Mouse (Mus musculus): ENCODE measurements at regions not wholly inside any gene's neighbourhood (a gene's known extent, or its start where the extent isn't known, plus 50 kb on each side); places are given as distances from the start of the nearest gene placed in this dataset.

DNA sequence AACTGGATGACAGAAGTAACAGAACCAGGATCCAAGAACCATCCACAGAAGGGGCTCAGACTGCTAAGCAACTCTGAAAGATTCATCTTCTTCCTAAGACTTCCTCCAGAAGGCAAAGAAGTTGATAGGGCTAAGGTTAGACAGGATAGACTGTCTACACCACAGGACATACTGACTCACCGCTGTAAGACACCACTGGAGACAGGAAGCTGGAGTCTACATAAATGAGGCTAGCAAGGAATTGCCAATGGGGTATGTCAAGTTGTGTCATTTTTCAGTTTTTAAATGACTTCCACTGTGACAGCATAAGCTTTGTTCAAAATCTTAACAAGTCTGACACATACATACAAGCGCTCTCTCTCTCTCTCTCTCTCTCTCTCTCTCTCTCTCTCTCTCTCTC lies 645.4 kb upstream of the Gm10131 start:
- no peak overlapping the region for H3K9ac ChIP-seq
- 89% methylated on average over 2 of the region's 2 CpGs for WGBS
- no peaks in the 10 kb centered on the region for H3K9me3 ChIP-seq (replicated peaks)
- no peak overlapping the region for H3K4me3 ChIP-seq (replicated peaks)
- no peaks in the 10 kb centered on the region for H3K27me3 ChIP-seq
- no peaks in the 10 kb centered on the region for H3K36me3 ChIP-seq
- H3K4me2 ChIP-seq: no peak overlapping the region
- no peak for ATAC-seq (replicated peaks; ENCODE audit: low FRiP score)
- H3K4me1 ChIP-seq: peaks cover 4% of the 10 kb centered on the region; the same call in 1 of the 2 replicates
- H3K27ac ChIP-seq: no peak overlapping the region

DNA sequence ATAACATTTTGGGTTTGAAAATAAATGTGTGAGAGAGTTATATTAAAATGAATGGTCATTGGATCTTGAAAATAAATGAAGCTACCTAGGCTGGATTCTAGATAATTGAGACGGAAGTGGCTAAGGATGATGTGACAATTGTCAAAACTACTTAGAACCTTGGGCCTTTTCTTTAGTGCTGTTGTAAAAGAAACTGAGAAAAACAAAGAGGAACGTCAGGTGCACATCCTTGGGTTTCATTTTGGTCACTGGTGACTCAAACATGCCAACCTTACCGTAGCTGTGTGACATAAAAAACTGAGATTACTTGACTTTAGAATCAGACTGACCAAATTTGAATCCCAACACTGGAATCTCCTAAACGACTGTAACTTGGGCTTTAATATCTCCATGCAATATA lies 644.6 kb upstream of the Gm10131 start:
- Histone ChIP-seq H3K4me2 (no peak overlapping the region), H3K27ac (no peak overlapping the region), H3K4me3 (replicated peaks) (no peak overlapping the region), H3K4me1 (peaks cover 2% of the 10 kb centered on the region; the same call in 1 of the 2 replicates), H3K9me3 (replicated peaks) (no peaks in the 10 kb centered on the region), H3K27me3 (no peaks in the 10 kb centered on the region), H3K36me3 (no peaks in the 10 kb centered on the region), H3K9ac (no peak overlapping the region)
- no peak for ATAC-seq (replicated peaks; ENCODE audit: low FRiP score)
- WGBS: 87% methylated on average over 4 of the region's 4 CpGs

DNA sequence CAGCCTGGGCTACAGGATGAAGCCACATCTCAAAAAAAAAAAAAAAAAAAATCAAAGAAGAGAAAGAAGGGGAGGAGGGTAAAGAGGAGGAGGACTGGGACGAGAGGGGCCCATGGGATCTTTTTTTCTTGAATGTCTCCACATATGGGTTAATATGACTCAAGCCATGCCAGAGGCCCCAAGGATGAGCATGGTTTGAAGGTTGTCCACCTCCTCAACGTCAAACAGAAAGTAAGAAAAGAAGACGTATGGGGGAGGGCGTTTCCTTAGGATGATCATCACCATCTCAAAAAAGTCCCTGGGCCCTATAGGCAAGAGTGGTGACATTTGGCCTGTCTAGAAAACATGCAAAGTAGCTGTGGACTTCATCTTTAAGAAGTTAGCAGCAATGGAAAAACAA lies 643.9 kb upstream of the Gm10131 start:
- H3K4me2 ChIP-seq: no peak overlapping the region
- no peaks in the 10 kb centered on the region for H3K9me3 ChIP-seq (replicated peaks)
- 91% methylated on average over 4 of the region's 4 CpGs for WGBS
- no peak overlapping the region for H3K4me3 ChIP-seq (replicated peaks)
- no peaks in the 10 kb centered on the region for H3K27me3 ChIP-seq
- no peak for ATAC-seq (replicated peaks; ENCODE audit: low FRiP score)
- no peak overlapping the region for H3K27ac ChIP-seq
- H3K36me3 ChIP-seq: no peaks in the 10 kb centered on the region
- no peaks in the 10 kb centered on the region for H3K4me1 ChIP-seq
- H3K9ac ChIP-seq: no peak overlapping the region

DNA sequence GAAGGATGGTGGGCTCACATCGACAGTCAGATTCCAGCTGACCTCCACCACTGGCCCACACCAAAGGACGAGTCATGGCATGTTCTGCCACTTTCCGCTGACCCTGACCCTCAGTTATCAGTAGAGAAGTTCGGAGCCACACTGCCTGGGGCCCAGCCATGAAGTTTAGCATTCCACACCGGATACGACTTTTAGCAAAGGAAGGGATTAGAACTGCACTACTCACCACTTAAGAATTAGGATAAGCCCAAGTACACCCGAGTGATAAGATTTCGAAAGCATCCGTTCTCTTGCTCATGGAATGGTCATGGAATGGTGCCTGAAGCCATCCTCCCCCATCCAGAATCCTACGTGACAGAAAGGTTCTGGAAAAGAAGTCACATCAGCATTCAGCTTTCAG lies 641.5 kb upstream of the Gm10131 start:
- Histone ChIP-seq H3K4me2 (no peak overlapping the region), H3K9ac (no peak overlapping the region), H3K4me1 (no peaks in the 10 kb centered on the region), H3K4me3 (replicated peaks) (no peak overlapping the region), H3K27me3 (no peaks in the 10 kb centered on the region), H3K36me3 (no peaks in the 10 kb centered on the region), H3K9me3 (replicated peaks) (no peaks in the 10 kb centered on the region), H3K27ac (no peak overlapping the region)
- no peak for ATAC-seq (replicated peaks; ENCODE audit: low FRiP score)
- 73% methylated on average over 10 of the region's 10 CpGs for WGBS

DNA sequence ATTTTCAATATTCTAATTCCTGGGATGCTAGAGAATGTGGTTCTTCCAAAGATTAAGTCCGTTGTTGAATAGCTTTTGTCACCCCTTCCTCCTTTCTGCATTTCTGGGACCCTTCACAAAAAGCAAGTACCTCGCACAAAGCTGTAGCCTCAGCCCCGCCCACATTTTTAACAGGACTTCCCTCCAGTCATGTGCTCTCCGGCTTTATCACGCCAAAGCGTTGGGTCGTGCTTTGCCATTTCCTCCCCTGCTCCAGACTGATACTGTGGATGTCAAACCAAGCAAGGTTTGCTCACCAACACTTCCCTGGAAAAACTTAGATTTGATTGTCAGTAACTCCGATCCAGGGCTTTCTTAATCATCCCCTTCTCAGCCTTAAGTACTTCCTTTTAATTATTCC lies 637.0 kb upstream of the Gm10131 start:
- no peaks in the 10 kb centered on the region for H3K27me3 ChIP-seq
- no peak overlapping the region for H3K9ac ChIP-seq
- ATAC-seq (replicated peaks; ENCODE audit: low FRiP score): no peak
- H3K9me3 ChIP-seq (replicated peaks): no peaks in the 10 kb centered on the region
- no peak overlapping the region for H3K27ac ChIP-seq
- WGBS: 87% methylated on average over 8 of the region's 8 CpGs
- no peak overlapping the region for H3K4me2 ChIP-seq
- H3K36me3 ChIP-seq: no peaks in the 10 kb centered on the region
- H3K4me1 ChIP-seq: no peaks in the 10 kb centered on the region
- H3K4me3 ChIP-seq (replicated peaks): no peak overlapping the region

DNA sequence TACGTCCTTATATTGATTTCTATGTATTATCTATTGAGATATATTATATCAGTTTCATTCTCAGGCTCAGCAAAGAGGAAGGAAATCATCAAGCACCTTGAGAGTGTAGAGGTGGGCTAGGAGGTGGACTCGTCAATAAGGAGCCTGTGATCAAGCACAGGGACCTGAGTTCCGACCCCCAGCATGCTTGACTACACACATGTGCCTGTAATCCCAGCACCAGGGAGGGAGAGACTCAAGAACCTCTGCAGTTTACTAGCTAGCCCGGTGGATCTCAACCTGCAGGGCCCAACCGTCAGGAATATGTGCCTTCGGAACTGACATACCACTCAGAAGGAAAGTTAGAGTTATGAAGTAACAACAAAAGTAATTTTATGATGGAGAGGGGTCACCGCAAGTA lies 634.2 kb upstream of the Gm10131 start:
- Histone ChIP-seq H3K9me3 (replicated peaks) (no peaks in the 10 kb centered on the region), H3K27ac (no peak overlapping the region), H3K27me3 (no peaks in the 10 kb centered on the region), H3K36me3 (no peaks in the 10 kb centered on the region), H3K4me3 (replicated peaks) (no peak overlapping the region), H3K4me1 (no peaks in the 10 kb centered on the region), H3K9ac (no peak overlapping the region), H3K4me2 (no peak overlapping the region)
- WGBS: 92% methylated on average over 7 of the region's 7 CpGs
- ATAC-seq (replicated peaks; ENCODE audit: low FRiP score): no peak

DNA sequence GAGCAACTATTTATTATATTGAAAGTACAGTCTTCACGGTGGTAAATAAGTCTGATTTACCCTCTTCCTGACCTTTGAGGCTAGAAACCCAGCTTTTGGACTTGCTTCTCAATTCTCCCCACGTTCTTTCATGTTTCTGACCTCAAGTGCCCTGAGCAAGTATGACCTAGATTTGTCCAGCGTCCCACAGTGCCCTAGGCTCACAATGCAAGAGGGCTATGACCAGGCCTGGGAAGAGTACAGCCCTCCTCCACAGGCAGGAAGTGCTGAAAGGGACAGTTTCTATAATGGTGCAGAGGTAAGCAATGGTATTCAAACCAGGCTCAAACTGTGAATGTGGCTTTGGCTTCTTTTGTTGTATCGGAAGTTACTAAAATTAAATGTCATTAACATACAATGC lies 633.1 kb upstream of the Gm10131 start:
- WGBS: 58% methylated on average over 4 of the region's 4 CpGs
- no peaks in the 10 kb centered on the region for H3K4me1 ChIP-seq

DNA sequence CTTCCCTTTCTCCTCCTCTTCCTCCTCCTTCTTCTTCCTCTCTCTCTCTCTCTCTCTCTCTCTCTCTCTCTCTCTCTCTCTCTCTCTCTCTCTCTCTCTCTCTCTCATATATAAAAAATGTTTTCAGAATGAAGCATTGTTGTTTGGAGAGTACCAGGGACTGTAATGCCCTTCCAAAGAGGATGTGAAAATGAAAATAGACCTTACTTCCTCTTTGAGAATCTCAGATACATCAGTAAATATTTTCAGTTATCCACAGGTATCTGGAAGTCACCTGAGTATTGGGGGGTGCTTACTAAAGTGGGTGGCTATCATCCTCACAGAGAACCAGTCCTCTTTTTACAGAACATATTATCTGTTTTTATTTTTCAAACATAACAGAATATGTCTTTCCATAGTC lies 632.6 kb upstream of the Gm10131 start:
- no peaks in the 10 kb centered on the region for H3K9me3 ChIP-seq (replicated peaks)
- H3K27me3 ChIP-seq: no peaks in the 10 kb centered on the region
- H3K4me3 ChIP-seq (replicated peaks): no peak overlapping the region
- H3K36me3 ChIP-seq: no peaks in the 10 kb centered on the region
- H3K9ac ChIP-seq: no peak overlapping the region
- no peaks in the 10 kb centered on the region for H3K4me1 ChIP-seq
- no peak overlapping the region for H3K27ac ChIP-seq
- no peak for ATAC-seq (replicated peaks; ENCODE audit: low FRiP score)
- no peak overlapping the region for H3K4me2 ChIP-seq

More for the DNA sequence above, 633.1 kb upstream of the Gm10131 start:
- H3K27me3 ChIP-seq: no peaks in the 10 kb centered on the region
- no peak overlapping the region for H3K9ac ChIP-seq
- H3K4me2 ChIP-seq: no peak overlapping the region
- no peaks in the 10 kb centered on the region for H3K9me3 ChIP-seq (replicated peaks)
- ATAC-seq (replicated peaks; ENCODE audit: low FRiP score): no peak
- H3K36me3 ChIP-seq: no peaks in the 10 kb centered on the region
- no peak overlapping the region for H3K4me3 ChIP-seq (replicated peaks)
- H3K27ac ChIP-seq: no peak overlapping the region

DNA sequence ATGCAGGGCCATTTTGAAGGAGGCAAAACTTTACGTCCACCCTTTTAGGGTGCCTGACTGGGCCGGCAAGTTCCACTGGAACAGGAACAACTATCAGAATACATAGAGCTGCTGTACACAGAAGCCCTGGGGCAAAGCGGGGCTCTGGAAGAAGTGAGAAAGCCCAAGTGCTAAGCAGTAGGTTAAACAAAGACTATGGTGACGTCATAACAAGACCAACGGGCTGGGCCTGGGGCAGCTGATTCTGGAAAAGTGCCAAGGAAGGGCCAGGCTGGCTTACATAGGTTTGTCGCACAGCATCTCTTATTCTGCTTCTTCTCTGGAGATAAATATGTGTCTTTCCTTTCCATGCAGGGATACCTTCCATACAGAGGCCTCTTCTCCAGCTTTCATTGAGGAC lies 631.6 kb upstream of the Gm10131 start:
- H3K9ac ChIP-seq: no peak overlapping the region
- no peak overlapping the region for H3K4me3 ChIP-seq (replicated peaks)
- H3K4me2 ChIP-seq: no peak overlapping the region
- H3K4me1 ChIP-seq: no peaks in the 10 kb centered on the region
- H3K9me3 ChIP-seq (replicated peaks): no peaks in the 10 kb centered on the region
- no peak for ATAC-seq (replicated peaks; ENCODE audit: low FRiP score)
- no peak overlapping the region for H3K27ac ChIP-seq
- WGBS: 72% methylated on average over 6 of the region's 6 CpGs
- H3K36me3 ChIP-seq: no peaks in the 10 kb centered on the region
- no peaks in the 10 kb centered on the region for H3K27me3 ChIP-seq

DNA sequence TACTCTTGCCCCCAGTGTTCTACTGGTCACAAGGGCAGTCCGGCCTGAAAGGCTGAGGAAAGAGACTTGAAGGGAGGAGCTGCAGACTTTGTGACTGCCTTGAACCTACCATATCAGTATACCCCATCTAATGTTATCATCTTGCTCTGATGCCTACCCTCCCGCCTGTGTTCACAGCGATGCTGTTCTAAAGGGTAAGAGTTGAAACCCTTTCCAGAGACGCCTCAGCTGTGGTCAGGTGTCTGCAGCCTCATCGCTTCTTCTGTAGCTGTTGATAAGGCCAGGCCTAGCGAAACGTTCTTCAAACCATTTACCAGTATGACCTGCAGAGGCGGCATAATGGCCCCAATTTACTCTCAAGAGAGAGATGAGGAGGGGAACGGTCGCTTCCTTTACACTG lies 629.3 kb upstream of the Gm10131 start:
- no peaks in the 10 kb centered on the region for H3K36me3 ChIP-seq
- no peaks in the 10 kb centered on the region for H3K27me3 ChIP-seq
- H3K9me3 ChIP-seq (replicated peaks): no peaks in the 10 kb centered on the region
- WGBS: 72% methylated on average over 10 of the region's 10 CpGs
- no peak overlapping the region for H3K9ac ChIP-seq
- no peak overlapping the region for H3K4me2 ChIP-seq
- no peak overlapping the region for H3K27ac ChIP-seq
- no peak for ATAC-seq (replicated peaks; ENCODE audit: low FRiP score)
- H3K4me1 ChIP-seq: no peaks in the 10 kb centered on the region
- no peak overlapping the region for H3K4me3 ChIP-seq (replicated peaks)

DNA sequence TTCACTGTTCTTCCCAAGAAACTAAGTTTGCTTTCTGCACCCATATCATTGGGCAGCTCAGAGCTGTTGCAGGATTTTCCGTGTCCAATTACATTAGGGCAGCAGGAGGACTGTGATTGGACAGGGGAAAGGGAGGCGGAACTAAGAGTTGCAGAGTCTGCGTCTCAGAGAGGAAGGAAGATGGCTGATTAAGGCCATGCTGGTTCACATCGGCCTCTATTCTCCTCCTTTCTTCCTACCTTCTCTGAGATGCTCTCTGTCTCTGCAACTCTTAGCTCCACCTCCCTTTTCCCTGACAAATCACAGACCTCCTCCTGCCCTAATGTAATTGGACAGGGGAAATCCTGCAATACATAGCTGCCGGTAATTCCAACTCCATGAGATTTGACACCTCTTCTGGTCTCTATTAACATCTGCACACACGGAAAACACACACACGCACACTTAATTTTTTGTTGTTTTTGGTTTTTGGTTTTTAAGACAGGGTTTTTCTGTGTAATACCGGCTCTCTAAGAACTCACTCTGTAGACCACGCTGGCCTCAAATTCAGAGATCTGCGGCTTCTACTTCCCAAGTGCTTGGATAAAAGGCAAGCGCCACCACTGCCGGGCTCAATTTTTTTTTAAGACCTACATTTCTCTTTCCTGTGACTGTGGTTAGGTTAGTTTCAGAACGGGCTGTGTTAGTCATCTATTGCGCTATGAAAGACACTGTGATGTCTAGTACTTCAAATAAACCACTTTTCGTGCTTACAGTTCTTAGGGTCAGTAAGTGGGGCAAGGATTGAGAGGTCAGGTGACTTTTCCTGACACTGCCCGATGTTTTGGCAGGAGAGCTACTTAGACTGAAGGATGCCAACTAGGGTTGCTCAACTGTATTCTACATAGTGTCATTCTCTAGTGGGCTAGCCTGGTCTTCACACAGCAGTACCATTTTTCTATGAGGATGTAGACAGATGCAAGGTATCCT lies 628.6 kb upstream of the Gm10131 start:
- Histone ChIP-seq H3K27ac (no peak overlapping the region), H3K9me3 (replicated peaks) (no peaks in the 10 kb centered on the region), H3K27me3 (no peaks in the 10 kb centered on the region), H3K4me3 (replicated peaks) (no peak overlapping the region), H3K4me2 (no peak overlapping the region), H3K36me3 (no peaks in the 10 kb centered on the region), H3K4me1 (no peaks in the 10 kb centered on the region), H3K9ac (no peak overlapping the region)
- no peak for ATAC-seq (replicated peaks; ENCODE audit: low FRiP score)
- WGBS: 92% methylated on average over 16 of the region's 16 CpGs

DNA sequence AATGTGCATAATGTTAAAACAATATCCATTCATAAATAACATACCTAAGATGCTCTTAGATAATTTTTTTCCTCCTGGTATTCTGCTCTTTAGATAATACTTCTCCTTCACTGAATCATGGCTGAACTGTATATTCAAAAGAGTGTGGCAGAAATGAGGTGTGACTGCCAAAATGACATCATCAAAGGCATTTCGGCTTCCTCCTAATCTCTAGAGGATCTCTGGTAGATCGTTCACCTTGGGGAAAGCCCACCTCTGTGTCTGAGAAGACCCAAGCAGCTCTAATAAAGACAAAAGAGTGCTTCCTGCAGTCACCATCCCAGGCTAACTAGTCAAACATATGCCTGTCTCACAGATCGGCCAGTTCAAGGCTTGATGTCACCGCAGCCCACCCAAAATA lies 624.7 kb upstream of the Gm10131 start:
- H3K4me2 ChIP-seq: no peak overlapping the region
- no peak overlapping the region for H3K4me3 ChIP-seq (replicated peaks)
- no peak overlapping the region for H3K9ac ChIP-seq
- no peak for ATAC-seq (replicated peaks; ENCODE audit: low FRiP score)
- 73% methylated on average over 4 of the region's 4 CpGs for whole genome bisulfite sequencing
- H3K27ac ChIP-seq: no peak overlapping the region
- no peaks in the 10 kb centered on the region for H3K27me3 ChIP-seq
- no peaks in the 10 kb centered on the region for H3K36me3 ChIP-seq
- H3K9me3 ChIP-seq (replicated peaks): no peaks in the 10 kb centered on the region
- peaks cover 10% of the 10 kb centered on the region; the same call in 1 of the 2 replicates for H3K4me1 ChIP-seq

DNA sequence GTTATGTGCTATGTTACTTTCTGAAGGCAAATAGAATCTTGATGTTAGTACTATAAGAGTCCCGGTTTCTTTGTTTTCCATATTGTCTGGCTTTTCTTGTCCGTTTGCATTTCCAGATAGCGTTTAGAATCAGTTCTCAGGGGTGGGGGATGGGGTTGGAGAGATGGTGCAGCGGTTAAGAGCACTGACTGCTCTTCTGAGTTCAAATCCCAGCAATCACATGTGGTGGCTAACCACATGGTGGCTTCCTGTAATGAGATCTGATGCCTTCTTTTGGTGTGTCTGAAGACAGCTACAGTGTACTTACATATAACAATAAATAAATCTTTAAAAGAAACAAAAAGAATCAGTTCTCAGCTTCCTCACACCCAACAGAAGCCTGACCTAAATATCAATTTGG lies 623.5 kb upstream of the Gm10131 start:
- H3K27ac ChIP-seq: no peak overlapping the region
- no peak overlapping the region for H3K4me3 ChIP-seq (replicated peaks)
- H3K4me2 ChIP-seq: no peak overlapping the region
- H3K9me3 ChIP-seq (replicated peaks): no peaks in the 10 kb centered on the region
- peaks cover 10% of the 10 kb centered on the region; the same call in 1 of the 2 replicates for H3K4me1 ChIP-seq
- 83% methylated on average over 4 of the region's 4 CpGs for WGBS
- H3K9ac ChIP-seq: no peak overlapping the region
- H3K36me3 ChIP-seq: no peaks in the 10 kb centered on the region
- H3K27me3 ChIP-seq: no peaks in the 10 kb centered on the region
- ATAC-seq (replicated peaks; ENCODE audit: low FRiP score): no peak
